Mouse (Mus musculus): ENCODE data around the gene Col5a2. TPM values are rescaled to one million over a fixed set of nuclear protein-coding genes. Genes with fewer than 3 reads are reported as not detected.
A peak's percentile ranks its signal among the peaks of the same experiment; 100 is the strongest.
"Not testable (repeated sequence)": the region's sequence is repeated elsewhere in the genome, so short reads cannot be mapped to it uniquely, and the experiment has no call there.

Gene Col5a2
- total and polyA plus RNA-seq, 3 experiments = 0.07 to 0.46 TPM; not detected in 1

DNA sequence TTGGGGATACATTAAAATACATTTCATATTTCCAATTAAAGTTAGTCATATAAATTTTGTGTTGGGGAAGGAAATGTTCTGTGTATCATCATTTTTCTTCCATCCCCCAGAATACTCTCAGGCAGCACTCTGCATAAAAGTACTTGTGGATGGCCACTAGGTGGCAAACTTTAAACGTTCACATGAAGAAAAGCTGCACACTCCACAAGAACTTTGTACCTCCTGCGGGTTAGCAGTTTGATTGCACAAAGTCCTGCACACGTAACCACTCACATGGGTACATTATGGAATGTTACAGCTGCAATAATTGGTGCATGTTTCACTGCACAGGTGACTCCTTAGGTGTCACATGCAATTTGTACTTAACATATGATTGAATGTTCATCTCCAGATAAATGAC is 71.2 kb downstream of the Col5a2 start (continued):
- peak; percentile 36 to 73 (median 52) for TF ChIP-seq CTCF (IDR thresholded peaks at IDR 0.05 in 2 of 3, conservative IDR thresholded peaks at IDR 0.05 in 1 of 3; ENCODE audit: control insufficient read depth in 1 of 3, insufficient read depth in 1 of 3, low read depth in 2 of 3, low read length in 3 of 3, poor library complexity in 1 of 3, severe bottlenecking in 1 of 3)

DNA sequence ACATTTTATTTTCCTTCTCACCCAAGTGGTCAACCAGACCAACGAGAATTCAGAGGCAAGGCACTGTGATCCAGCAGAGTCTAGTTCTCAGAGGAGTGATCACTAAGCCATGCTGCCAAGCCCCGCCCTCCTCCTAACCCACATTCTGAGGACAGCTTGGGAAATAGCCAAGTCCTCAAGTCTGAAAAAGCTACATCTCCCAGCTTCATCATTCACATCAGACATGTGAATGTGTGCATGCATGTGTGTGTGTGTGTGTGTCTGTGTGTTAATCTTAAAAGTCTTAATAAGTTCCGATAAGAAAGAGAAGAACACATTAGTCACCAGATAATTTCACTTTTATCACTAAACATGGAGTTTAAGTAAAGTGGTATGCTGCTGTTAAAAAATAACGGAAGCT is 72.6 kb downstream of the Col5a2 start:
- no peaks in the 10 kb centered on the region for H3K79me2 ChIP-seq (ENCODE audit: control insufficient read depth, insufficient read depth, low read length, poor library complexity)
- peak overlapping the region; percentile 86 for H3K27ac ChIP-seq (ENCODE audit: control insufficient read depth, low read depth, low read length)
- no peak overlapping the region for H3K9ac ChIP-seq (ENCODE audit: control insufficient read depth, low read depth, low read length, poor library complexity, severe bottlenecking)
- H3K4me1 ChIP-seq (ENCODE audit: control insufficient read depth in 1 of 2, insufficient read depth in 2 of 2, low read length in 2 of 2) = peaks cover 3 to 5% of the 10 kb centered on the region in 2 experiments
- peak; percentile 82 for DNase-seq (ENCODE audit: low read depth, low spot score)
- H3K9me3 ChIP-seq (replicated peaks; ENCODE audit: insufficient read depth, low read length) = no peaks in the 10 kb centered on the region
- no peaks in the 10 kb centered on the region for H3K27me3 ChIP-seq (ENCODE audit: control insufficient read depth in 1 of 2, insufficient read depth in 2 of 2, low read length in 2 of 2)
- peaks cover 0 to 11% of the 10 kb centered on the region in 2 experiments; a peak in 2 of 4 replicates for H3K36me3 ChIP-seq (ENCODE audit: control insufficient read depth in 1 of 2, insufficient read depth in 2 of 2, low read length in 2 of 2)
- peak overlapping the region in 1 of 2 experiments; percentile 27; a peak in 1 of 4 replicates for H3K4me3 ChIP-seq (ENCODE audit: control insufficient read depth in 1 of 2, insufficient read depth in 1 of 2, low read depth in 2 of 2, low read length in 2 of 2)
- 0 out of 2 replicates have a peak, but pooled peaks have one; percentile 22 for TF ChIP-seq MEF2A (IDR thresholded peaks at IDR 0.05; ENCODE audit: extremely low read depth, insufficient replicate concordance, low read depth, low read length, poor library complexity, severe bottlenecking)
- TF ChIP-seq ETS1 (IDR thresholded peaks at IDR 0.05; ENCODE audit: low read depth, low read length) = peak; percentile 86
- 0 out of 2 replicates have a peak, but pooled peaks have one; percentile 37 for TF ChIP-seq BHLHE40 (IDR thresholded peaks at IDR 0.05; ENCODE audit: borderline replicate concordance, low read depth, low read length)
- peak; percentile 62 for TF ChIP-seq TCF12 (IDR thresholded peaks at IDR 0.05; ENCODE audit: low read depth, low read length)
- no peak for TF ChIP-seq TAL1 (IDR thresholded peaks at IDR 0.05; ENCODE audit: low read length)
- TF ChIP-seq USF1 (IDR thresholded peaks at IDR 0.05; ENCODE audit: low read depth, low read length) = no peak
- TF ChIP-seq SIN3A (IDR thresholded peaks at IDR 0.05; ENCODE audit: low read length) = peak; percentile 74
- TF ChIP-seq MYC (IDR thresholded peaks at IDR 0.05; ENCODE audit: low read depth, low read length) = peak; percentile 20; the same call in 1 of the 2 replicates
- peak; percentile 60 for TF ChIP-seq RCOR1 (IDR thresholded peaks at IDR 0.05; ENCODE audit: low read depth, low read length)
- TF ChIP-seq MXI1 (IDR thresholded peaks at IDR 0.05; ENCODE audit: low read depth, low read length) = peak; percentile 77; the same call in 1 of the 2 replicates
- TF ChIP-seq EP300 (IDR thresholded peaks at IDR 0.05; ENCODE audit: low read depth in 1 of 2, low read length in 2 of 2) = peak; percentile 74 to 79
- TF ChIP-seq UBTF (IDR thresholded peaks at IDR 0.05; ENCODE audit: borderline replicate concordance, insufficient read depth, low read depth, low read length) = no peak
- TF ChIP-seq GATA1 (IDR thresholded peaks at IDR 0.05; ENCODE audit: low read depth, low read length) = peak; percentile 86

DNA sequence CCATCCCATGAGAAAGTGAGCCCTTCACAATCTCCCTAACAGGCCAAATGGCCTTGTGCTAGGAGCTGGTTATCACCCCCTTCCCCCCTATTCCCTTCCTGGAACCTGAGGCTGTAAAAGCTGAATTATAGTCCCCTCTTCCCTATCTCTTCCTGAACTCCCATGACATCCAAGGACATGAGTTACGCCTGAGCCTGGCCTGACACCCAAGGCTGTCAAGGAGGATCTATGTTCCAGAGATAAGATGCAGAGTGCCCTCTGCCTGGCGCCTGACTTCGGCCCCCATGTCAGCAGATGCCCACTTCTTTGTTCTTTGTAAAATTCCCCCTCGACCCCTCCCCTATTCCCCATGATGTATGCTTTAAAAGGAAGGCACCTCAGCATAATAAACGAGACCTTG is 73.9 kb downstream of the Col5a2 start:
- H3K4me1 ChIP-seq (ENCODE audit: control insufficient read depth in 1 of 2, insufficient read depth in 2 of 2, low read length in 2 of 2); DNase-seq (ENCODE audit: low read depth, low spot score); H3K9me3 ChIP-seq (replicated peaks; ENCODE audit: insufficient read depth, low read length); H3K4me3 ChIP-seq (ENCODE audit: control insufficient read depth in 1 of 2, insufficient read depth in 1 of 2, low read depth in 2 of 2, low read length in 2 of 2); H3K27ac ChIP-seq (ENCODE audit: control insufficient read depth, low read depth, low read length); H3K79me2 ChIP-seq (ENCODE audit: control insufficient read depth, insufficient read depth, low read length, poor library complexity); H3K9ac ChIP-seq (ENCODE audit: control insufficient read depth, low read depth, low read length, poor library complexity, severe bottlenecking); H3K27me3 ChIP-seq (ENCODE audit: control insufficient read depth in 1 of 2, insufficient read depth in 2 of 2, low read length in 2 of 2): not testable (repeated sequence)
- H3K36me3 ChIP-seq (ENCODE audit: control insufficient read depth in 1 of 2, insufficient read depth in 2 of 2, low read length in 2 of 2) = peaks cover 0 to 14% of the 10 kb centered on the region in 2 experiments; a peak in 2 of 4 replicates

All from MEL (cell line).